Mouse (Mus musculus) ovary, postnatal 10 days (tissue): Measurements from ENCODE around the gene Pheta2.

Experiments
- DNase-seq: peaks from one replicate; pipeline ENCODE4 v3.0.0; 2022; ENCODE audit warnings: low spot score

The Pheta2 gene

GRCm38 (mm10) chr15:82338593-82339112 lies at the start of gene Pheta2, which contains the start of the genes Naga and Smdt1:
Gene Pheta2 (plus strand): TSS chr15:82338942.
Gene Naga (minus strand): TSS chr15:82338925.
Gene Smdt1 (plus strand): TSS chr15:82338959.
- DNase-seq, result peak; percentile 90

- DNase-seq, result no peak
These were observed 48.5 kb upstream of the Pheta2 start for GRCm38 (mm10) chr15:82290252-82290651.

GRCm38 (mm10) chr15:82292851-82293250 lies 45.9 kb upstream of the Pheta2 start:
- DNase-seq, result no peak

GRCm38 (mm10) chr15:82293271-82293711 lies 45.5 kb upstream of the Pheta2 start:
- DNase-seq, result no peak

- DNase-seq, result no peak
These were observed 44.7 kb upstream of the Pheta2 start for GRCm38 (mm10) chr15:82294059-82294458.

DNA sequence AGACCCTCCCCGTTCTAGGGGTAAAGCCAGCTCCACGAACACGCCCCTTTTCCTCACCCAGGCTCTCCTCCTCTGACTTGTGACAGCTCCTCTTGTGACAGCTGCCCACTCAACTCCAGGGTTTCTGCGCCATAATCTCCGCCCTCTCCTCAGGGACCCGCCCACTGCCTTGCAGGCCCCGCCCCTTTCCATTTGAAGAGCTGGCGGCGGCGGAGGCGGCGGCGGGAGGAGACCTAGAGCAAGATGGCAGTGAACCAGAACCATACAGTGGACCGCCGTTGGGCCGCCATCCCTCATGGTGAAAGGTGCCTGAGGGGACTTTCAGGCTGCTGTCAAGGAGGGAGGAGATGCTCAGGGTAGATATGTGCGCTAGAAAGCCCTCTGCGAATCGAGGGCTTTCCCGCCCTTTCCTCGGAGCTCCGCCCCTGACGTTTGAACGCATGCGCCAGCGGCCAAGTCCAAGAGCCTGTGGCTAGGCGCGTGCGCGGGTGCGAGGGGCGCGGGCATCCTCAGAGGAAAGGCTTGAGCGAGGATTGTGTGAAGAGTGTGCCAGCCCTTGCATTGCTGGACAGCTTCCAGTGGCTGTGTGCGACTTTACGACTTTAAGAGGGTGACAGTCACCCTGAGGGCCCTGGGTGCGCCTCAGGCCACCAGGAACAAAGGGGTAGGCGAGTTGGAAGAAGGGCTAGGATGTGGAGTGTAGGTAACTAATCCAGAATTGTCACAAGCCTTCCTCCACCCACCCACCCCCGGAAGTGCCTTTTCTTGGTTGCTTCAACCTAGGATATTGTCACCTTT lies 39.8 kb upstream of the Pheta2 start, which contains the start of gene Wbp2nl:
TSS of gene Wbp2nl (plus strand) at position 191 of the 798 bp plus-strand sequence.
- DNase-seq, result no peak

DNA sequence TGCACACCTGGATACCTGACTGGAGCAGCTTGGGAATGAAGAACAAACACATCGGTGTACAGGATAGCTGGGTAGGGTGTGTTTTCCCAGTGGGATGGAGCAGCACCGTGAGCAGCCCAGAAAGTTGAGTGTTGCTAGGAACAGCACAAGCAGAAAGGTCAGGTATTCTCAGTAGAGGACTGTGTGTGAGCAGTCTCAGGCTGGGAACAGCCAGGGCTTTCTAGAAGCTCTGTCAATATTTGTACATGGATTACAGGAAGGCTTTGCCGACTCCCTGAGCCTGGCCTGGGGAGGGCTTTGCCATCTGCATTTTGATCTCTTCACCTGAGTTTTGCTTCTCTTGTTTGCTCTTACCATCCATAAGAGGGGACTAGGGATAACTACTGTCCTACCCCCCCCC lies 31.6 kb upstream of the Pheta2 start:
- no peak for DNase-seq

- DNase-seq, result no peak
These were observed 30.3 kb upstream of the Pheta2 start for GRCm38 (mm10) chr15:82308416-82308815.

- DNase-seq, result no peak
These were observed 20.9 kb upstream of the Pheta2 start for GRCm38 (mm10) chr15:82317839-82318238.

GRCm38 (mm10) chr15:82319613-82320012 lies 19.1 kb upstream of the Pheta2 start:
- DNase-seq, result no peak

DNA sequence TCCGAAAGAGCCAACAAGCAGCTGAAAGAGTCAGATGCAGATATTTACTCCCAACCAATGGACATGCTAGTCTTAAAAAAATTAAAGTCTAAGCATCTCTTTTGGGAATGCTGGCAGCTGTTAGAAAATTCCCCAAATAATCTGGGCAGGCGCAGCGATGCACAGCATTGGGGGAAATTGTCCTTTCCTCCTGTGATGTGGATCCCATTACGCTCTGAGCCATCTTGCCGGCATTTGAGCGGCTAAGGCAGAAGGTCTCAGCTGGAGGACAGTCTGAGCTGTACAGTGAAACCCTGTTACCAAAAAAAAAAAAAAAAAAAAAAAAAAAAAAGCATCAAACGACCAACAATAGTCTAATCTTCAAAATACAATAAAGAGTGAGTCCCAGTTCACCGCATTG lies 16.5 kb upstream of the Pheta2 start:
- no peak for DNase-seq

- no peak for DNase-seq
These were observed 13.4 kb upstream of the Pheta2 start for GRCm38 (mm10) chr15:82325382-82325781.

- no peak for DNase-seq
These were observed 3.5 kb upstream of the Pheta2 start for GRCm38 (mm10) chr15:82335194-82335593.

GRCm38 (mm10) chr15:82336629-82337028 lies 2.1 kb upstream of the Pheta2 start:
- DNase-seq, result no peak

DNA sequence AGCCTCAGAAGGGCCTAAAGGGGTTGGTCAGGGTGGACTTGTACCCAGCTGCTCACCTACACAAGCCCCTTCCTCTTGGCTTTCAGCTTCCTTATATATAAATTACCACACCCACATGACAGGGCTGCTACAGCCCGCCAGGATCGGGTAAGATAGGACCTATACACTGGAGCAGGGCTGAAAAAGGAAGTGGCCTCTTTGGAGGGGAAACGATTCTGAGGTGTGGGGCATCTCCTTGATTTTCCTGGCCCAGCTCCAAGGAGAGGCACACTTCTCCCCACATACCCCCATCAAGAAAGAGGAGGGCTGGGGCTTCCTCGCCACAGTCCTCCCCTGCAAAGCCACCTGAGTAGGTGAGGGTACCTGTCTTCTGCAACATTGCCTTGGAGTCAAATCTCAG lies 867 bp upstream of the Pheta2 start:
- DNase-seq, result no peak

DNA sequence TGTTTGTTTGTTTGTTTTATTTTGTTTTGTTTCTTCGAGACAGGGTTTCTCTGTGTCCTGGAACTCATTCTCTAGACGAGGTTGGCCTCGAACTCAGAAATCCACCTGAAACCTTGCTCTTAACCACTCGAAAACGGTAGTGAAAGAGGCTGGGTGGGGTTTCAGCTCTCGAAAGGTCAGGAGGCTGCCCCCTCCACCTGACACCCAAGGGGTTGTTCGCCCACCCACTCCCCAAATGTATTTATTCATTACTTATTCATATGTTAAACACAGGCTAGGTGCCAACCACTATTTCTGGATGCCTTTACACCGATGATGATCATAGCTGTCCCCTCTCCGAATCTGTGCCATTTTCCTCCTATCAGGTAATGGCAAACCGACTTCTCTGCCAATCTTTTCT lies 408 bp downstream of the Pheta2 start:
- no peak for DNase-seq

DNA sequence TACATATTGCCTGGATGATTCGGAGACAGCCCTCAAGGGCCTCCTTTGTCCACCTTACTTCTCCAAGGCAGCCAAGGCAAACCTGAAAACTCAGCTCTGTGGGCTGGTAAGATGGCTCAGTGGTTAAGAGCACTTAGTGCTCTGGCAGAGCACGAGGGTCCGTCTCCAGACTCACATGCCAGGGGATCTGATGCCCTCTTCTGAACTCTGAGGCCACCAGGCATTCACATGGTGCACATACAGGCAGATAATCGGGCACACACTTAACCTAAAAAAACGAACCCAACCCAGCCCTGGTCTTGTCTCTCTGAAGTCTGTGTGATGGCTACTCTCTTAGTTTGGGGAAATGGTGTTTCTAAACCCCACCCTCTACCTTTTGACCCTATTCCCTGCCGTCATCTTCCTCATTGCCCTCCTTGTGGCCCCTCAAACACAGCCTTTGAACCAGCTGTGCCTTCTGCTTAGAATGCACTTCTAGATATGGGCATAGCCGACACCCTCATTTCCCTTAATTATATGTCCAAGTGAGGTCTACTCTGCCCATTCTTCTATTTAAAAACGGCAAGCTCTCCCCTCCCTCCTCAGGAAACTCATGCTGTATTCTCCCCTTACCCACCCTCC lies 1.0 kb downstream of the Pheta2 start:
- no peak for DNase-seq

DNA sequence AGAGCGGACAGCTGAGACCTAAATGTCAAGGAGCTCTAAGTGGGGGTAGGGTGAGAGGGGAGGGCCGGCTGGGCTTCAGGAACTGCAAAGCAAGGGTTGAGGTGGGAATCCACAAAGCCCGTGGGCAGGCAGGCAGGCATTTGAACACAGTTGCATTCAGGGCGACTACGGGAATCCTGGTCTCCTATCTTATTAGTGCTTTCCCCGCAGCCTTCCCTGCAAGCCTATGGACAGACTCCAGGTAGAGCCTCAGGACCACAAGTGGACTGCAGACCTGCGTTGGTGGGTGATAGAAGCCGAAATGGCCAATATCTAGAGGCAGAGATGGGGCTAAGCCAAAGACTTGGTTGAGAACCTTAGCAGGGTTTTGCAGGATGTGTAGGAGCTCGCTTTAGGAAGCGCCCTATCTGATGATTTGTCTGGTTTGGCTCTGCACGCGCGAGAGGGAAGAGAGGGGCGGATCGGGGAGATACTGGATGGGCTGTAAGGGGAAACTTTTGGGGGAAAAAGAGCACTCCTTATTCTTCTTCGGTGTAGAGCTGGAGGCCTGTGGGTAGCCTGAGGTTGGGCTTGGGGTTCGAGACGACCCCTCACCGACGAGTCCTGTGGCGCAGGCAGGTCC lies 1.8 kb downstream of the Pheta2 start:
- no peak for DNase-seq

DNA sequence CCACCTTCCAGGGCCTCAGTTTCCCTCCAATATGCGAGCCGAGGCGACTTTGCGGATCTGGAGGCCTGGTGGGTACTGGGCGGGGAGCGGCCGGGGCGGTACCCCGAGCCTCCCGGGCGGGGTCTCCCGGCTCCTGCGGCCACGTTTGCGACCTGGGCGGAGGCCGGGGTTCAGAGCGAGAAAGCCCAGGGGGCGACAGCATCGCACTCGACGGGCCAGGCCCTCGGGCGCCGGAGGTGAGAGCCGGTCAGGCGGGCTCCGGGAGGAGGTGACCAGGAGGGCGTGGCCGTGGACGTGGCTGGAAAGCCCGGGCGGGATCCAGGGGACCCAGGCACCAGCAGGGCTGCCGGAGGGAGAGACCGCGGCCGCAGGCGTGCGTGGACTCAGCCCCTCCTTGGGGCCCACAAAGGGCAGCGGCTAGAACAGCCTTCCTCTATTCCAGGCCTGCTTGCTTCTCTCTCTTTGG lies 2.3 kb downstream of the Pheta2 start:
- DNase-seq, result peak; percentile 68

GRCm38 (mm10) chr15:82341675-82342542 lies 3.2 kb downstream of the Pheta2 start:
- DNase-seq, result no peak

DNA sequence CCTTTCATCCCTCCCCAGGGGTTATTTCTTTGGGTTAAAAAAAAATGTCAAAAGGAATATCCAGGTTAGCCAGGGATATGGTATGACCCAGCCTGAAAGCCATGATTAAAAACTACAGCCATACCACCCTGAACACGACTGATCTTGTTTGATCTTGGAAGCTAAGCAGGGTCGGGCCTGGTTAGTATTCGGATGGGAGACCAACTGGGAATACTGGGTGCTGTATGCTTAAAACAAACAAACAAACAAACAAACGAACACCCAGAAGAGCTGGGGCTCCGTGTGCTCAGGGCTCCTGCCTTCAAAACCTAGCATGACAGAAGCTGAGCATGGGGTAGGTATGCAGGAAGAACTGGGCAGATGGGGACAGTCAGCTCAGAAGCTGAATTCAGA lies 3.8 kb downstream of the Pheta2 start:
- no peak for DNase-seq
